Mouse (Mus musculus) thymus, postnatal 25 days (tissue): ENCODE results near the gene Cacnb3.
A peak's percentile ranks its signal among the peaks of the same experiment; 100 is the strongest.

Experiments used
- DNase-seq: peaks from one replicate; pipeline ENCODE4 v3.0.0; 2022

Cacnb3 gene

GRCm38 (mm10) chr15:98640157-98640556, 9.5 kb downstream of the Cacnb3 start:
- DNase-seq: no peak

- DNase-seq: no peak
Measured at GRCm38 (mm10) chr15:98644406-98644805, 13.8 kb downstream of the Cacnb3 start.

- no peak for DNase-seq
Measured at GRCm38 (mm10) chr15:98645057-98646026, 14.7 kb downstream of the Cacnb3 start.

GRCm38 (mm10) chr15:98646737-98647136, 16.1 kb downstream of the Cacnb3 start:
- DNase-seq: no peak

- no peak for DNase-seq
Measured at GRCm38 (mm10) chr15:98647308-98647707, 16.7 kb downstream of the Cacnb3 start.

GRCm38 (mm10) chr15:98648071-98648470, 17.4 kb downstream of the Cacnb3 start:
- DNase-seq: no peak

DNA sequence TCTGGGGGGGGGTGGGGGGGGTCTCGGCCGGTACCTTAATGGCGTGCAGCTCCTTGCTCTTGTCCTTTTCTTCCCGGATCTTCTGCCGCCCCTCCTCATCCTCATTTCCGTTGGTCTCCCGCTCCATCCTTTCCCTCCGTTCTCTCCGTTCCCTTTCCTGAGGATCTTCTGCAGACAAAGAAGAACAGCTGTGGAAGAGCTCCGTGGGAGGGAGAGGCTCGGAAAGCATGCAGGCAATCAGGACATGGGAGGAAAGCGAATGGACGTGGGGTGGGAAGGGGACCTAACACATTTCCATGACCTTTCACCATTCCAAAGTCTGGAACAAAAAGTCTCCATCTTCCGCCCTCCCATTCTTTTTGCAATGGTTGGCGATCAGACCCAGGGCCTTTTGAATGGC, 20.8 kb downstream of the Cacnb3 start:
- no peak for DNase-seq

DNA sequence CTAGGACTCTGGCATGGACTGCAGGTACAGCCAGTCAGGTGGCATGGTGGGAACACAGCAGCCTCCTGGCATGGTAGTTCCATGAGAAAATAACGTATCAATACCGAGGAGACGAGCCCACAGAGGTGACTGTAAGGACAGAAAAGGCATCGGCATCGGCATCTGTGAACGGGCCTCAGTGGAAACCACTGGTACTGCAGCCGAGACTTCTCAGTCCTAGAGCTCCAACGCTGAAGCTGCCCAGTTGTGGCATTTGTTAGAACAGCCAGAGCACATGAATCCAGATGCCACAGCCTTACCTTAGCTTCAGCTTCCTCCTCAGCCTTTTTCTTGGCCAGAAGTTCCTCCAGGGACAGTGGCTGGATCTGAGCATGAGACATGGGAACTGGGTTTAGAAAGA, 21.5 kb downstream of the Cacnb3 start:
- no peak for DNase-seq

DNA sequence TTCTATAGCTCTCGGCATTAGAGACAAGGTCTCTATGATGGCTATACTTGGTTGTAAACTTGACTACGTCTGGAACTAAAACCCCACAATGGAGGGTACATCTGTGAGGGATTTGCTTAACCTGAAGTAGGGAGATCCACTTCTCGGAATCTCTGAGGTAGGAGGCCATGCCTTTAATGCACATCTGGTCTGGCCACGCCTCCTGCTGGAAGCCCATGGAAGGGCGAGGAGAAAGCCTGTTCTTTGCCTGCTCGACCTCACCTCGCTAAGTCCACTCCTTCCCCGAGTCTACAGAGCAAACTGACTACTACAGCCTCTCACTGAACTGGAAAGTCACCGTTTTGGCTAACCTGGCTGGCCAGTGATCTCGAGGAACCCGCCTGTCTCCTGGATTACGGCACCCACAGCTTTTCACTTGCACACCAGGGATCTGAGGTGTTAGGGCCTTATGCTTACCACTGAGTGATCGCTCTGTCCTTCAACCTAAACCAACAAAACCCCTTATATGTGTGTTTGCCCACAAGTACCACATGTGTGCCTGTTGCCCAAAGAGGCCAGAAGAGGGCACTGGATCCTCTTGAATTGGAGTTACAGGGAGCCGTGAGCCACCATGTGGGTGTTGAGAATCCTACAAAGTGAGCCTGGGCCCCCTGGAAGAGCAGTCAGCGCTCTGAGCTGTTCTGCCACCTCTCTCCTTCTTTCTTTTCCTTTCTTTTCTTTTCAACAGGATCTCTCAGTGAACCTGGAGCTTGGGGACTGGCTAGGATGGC, 26.5 kb downstream of the Cacnb3 start:
- DNase-seq: no peak

- DNase-seq: no peak
Measured at GRCm38 (mm10) chr15:98662198-98662566, 31.5 kb downstream of the Cacnb3 start.

- DNase-seq: peak; percentile 95
Measured at GRCm38 (mm10) chr15:98662567-98663545, 32.2 kb downstream of the Cacnb3 start, which contains the start of gene Ddx23. TSS of gene Ddx23 (minus strand) at chr15:98662894.

DNA sequence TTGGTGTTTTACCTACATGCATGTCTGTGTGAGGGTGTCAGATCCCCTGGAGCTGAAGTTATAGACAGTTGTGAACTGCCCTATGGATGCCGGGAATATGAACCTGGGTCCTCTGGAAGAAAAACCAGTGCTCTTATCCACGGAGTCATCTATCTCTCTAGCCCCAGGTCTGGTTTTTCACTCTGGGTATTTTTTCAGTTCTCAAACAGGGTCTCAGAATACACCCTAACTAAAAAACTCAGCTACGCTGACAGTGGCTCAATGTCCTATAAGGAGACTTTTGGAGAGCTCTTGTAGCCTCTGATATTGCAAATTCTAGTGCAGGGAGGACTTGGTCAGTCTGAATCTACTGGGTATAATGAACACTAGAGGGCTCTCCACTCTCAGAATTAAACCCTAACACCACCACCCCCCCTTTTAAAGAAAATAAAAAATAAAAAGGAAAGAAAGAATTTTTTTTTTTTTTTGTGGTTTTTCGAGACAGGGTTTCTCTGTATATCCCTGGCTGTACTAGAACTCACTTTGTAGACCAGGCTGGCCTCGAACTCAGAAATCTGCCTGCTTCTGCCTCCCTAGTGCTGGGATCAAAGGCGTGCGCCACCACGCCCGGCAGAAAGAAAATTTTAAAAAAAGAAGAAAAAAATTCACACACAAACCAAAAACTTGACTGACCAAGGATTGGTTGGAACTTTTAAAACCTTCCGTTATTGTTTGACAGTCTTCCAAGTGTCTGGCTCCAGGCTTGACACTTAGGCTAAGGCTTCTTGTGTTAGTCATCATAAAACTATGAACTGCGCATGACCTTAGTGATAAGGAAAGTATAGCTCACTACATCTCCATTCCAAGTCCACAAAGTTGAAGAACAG, 33.6 kb downstream of the Cacnb3 start:
- DNase-seq: no peak

DNA sequence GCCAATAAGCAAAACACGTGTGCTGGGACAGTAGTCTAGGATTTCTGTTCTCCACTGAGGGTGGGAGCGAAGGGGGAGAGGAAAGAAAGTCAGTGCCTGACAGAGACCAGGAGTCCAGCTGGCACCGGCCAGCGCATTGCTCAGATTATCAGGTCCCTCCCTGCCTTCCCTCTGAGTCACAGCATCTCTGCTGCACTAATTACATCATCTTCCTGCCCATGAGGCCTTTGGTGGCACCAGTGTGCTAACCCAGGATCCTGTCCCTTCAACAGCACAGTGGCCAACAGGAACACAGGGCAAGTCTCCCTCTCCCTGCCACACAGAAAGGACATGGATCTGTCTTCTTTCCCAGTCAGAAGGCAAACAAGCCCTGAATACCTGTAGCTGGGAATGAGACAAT, 42.0 kb downstream of the Cacnb3 start:
- DNase-seq: no peak

DNA sequence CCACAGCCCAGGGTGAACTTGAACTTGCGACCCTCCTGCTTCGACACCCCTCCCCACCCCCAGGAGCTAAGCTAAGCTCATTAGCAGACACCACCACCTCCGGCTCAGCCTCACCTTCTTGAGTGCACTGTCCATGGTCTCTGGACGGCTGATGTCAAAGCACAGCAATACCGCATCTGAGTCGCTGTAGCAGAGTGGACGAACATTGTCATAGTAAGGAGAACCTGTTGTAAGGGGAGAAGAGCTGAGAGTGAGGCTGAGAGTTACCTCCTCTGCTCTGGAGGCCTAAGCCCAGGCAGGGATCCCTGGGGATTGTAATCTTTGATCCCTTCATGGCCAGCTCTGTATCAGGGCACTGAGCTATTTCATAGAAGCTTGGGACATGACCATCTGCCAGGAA, 43.1 kb downstream of the Cacnb3 start:
- no peak for DNase-seq

GRCm38 (mm10) chr15:98674284-98674993, 43.8 kb downstream of the Cacnb3 start:
- no peak for DNase-seq

DNA sequence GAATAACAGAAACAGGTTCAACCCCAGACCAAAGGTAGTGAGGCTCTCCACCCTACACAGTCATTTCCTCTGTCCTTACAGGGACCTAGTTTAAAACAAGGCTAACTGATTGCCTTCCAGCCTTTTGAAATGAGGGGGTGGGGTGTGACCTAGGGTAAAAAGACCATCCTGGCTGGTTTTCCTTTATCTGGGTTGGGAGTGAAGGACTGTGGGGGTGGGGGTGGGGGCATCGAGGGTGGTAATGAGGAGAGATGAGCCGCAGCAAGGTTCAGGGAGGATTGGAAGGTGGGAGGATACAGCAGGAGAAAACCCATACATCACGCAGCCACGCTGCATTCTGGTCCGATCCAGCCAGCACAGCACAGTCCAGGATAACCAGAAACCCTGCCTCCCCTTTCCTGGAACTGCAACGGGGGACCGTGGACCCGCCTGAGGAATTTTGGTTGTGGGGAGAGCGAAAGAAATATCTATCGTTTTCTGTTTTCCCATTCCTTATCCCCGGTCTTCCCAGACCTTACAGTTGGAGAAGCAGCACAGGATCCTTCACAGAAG, 44.4 kb downstream of the Cacnb3 start:
- no peak for DNase-seq

GRCm38 (mm10) chr15:98675634-98676250, 45.1 kb downstream of the Cacnb3 start:
- no peak for DNase-seq

DNA sequence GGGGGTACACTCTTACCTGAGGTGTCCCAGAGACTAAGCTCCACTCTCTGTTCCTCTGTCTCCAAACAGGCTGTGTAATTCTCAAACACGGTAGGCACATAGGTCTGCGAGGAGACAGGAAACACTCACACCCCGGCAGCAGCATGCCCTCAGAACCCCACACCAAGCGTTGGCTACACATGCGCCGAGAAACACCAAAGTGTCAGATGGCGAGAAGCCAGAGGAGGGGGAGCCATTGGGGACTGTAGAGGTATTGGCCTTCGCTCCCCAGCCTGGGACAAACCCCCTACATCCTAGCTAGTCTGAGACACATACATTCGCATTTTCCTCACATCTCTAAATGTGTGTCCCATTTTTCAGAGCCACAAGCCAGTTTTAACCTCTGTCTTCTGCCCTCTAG, 45.8 kb downstream of the Cacnb3 start:
- peak; percentile 30 for DNase-seq

- peak; percentile 68 for DNase-seq
Measured at GRCm38 (mm10) chr15:98676940-98677728, 46.5 kb downstream of the Cacnb3 start, which contains the start of gene Rnd1. TSS of gene Rnd1 (minus strand) at chr15:98677461.
